Mouse (Mus musculus) spleen, adult 2 months (tissue): ENCODE measurements around the gene Cinp.

Experiments used
- CTCF ChIP-seq: fragments of 200-500 bp; IDR thresholded peaks from 2 replicates; pipeline ENCODE4 v1.5.1; 2011; ENCODE audit warnings: mild to moderate bottlenecking, inconsistent platforms; ENCODE audit not compliant: insufficient read depth, insufficient read length, insufficient replicate concordance; ENCODE audit errors: extremely low read depth
- POLR2A ChIP-seq: fragments of 200-500 bp; IDR thresholded peaks from 2 replicates; pipeline ENCODE4 v1.6.1; 2011; ENCODE audit warnings: low read depth, low read length, inconsistent platforms

GRCm38 (mm10) chr12:110850929-110851256, 38.1 kb downstream of the Cinp start:
- TF ChIP-seq CTCF (no peak), POLR2A (no peak)
